Mouse (Mus musculus) embryonic facial prominence, embryonic 14.5 days (tissue): ENCODE measurements at regions not wholly inside any gene's neighbourhood (a gene's known extent, or its start where the extent isn't known, plus 50 kb on each side); places are given as distances from the start of the nearest gene placed in this dataset.

Experiments
- ATAC-seq: fragments of 200-750 bp; cut with Nextera tagmentation; 2 replicates; pipeline ENCODE4 v1.8.0; 2017; ENCODE audit warnings: low read depth, moderate number of reproducible peaks, moderate TSS enrichment
- DNase-seq: peaks from one replicate; pipeline ENCODE4 v3.0.0-alpha.2; 2015; ENCODE audit warnings: low spot score
- H3K27ac ChIP-seq: fragments of 300-500 bp; sonication (generic); replicated peaks from 2 replicates; pipeline ENCODE4 v1.5.1; 2014; ENCODE audit warnings: low read depth, mild to moderate bottlenecking, low read length, moderate library complexity
- H3K27me3 ChIP-seq: fragments of 300-500 bp; sonication (generic); replicated peaks from 2 replicates; pipeline ENCODE4 v1.6.1; 2014; ENCODE audit warnings: low read length; ENCODE audit not compliant: control insufficient read depth, insufficient read depth
- H3K36me3 ChIP-seq: fragments of 300-500 bp; sonication (generic); 2 replicates; pipeline ENCODE4 v1.6.1; 2014; ENCODE audit warnings: low read length, mixed read lengths; ENCODE audit not compliant: control insufficient read depth, insufficient read depth
- H3K4me1 ChIP-seq: fragments of 300-500 bp; sonication (generic); 2 replicates; pipeline ENCODE4 v1.6.1; 2014; ENCODE audit warnings: antibody characterized with exemption, low read length; ENCODE audit not compliant: control insufficient read depth, insufficient read depth
- H3K4me2 ChIP-seq: fragments of 300-500 bp; sonication (generic); 2 replicates; pipeline ENCODE4 v1.6.1; 2014; ENCODE audit warnings: low read depth, mild to moderate bottlenecking, low read length, moderate library complexity, mixed read lengths
- H3K4me3 ChIP-seq: fragments of 300-500 bp; sonication (generic); 2 replicates; pipeline ENCODE4 v1.5.1; 2014; ENCODE audit warnings: low read depth, mild to moderate bottlenecking, low read length
- H3K9ac ChIP-seq: fragments of 300-500 bp; sonication (generic); 2 replicates; pipeline ENCODE4 v1.6.1; 2014; ENCODE audit warnings: low read depth, mild to moderate bottlenecking, low read length, moderate library complexity, mixed read lengths
- H3K9me3 ChIP-seq: fragments of 300-500 bp; sonication (generic); 2 replicates; pipeline ENCODE4 v1.6.1; 2016; ENCODE audit warnings: low read length; ENCODE audit not compliant: control insufficient read depth
- WGBS: fragments of 180-500 bp; shearing (Covaris S2); extraction: QIAGEN DNeasy Blood & Tissue Kit; methylation state at CpG from one replicate; pipeline ENCODE4 v1.1.7; 2014; 5-methylcytosine and 5-hydroxymethylcytosine counted together

DNA sequence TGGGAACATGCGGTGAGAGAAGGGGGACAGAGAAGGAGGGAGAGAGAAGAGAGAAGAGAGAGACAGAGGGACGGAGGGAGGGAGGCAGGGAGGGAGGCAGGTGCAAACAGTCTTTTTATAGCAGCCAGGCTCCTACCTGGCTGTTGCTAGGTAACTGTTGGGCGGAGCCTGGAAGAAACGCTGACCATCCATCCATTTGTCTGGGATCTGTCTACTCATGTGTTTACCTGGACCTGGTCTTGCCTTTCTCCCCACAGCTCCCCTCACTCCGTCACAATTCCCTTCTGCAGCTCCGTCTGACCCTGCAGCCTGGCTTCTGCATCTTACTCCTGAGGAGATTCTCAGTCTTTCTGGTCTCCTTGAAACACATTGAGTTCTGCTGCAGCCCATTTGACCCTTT lies 144.5 kb downstream of the Ddx11 start:
- H3K4me3 ChIP-seq = no peak overlapping the region
- no peaks in the 10 kb centered on the region for H3K9me3 ChIP-seq
- DNase-seq = no peak
- H3K4me1 ChIP-seq = no peaks in the 10 kb centered on the region
- no peak overlapping the region for H3K9ac ChIP-seq
- no peaks in the 10 kb centered on the region for H3K27me3 ChIP-seq
- H3K4me2 ChIP-seq = no peak overlapping the region
- no peaks in the 10 kb centered on the region for H3K36me3 ChIP-seq
- no peak overlapping the region for H3K27ac ChIP-seq
- no peak for ATAC-seq
- WGBS = 43% methylated on average over 6 of the region's 6 CpGs

DNA sequence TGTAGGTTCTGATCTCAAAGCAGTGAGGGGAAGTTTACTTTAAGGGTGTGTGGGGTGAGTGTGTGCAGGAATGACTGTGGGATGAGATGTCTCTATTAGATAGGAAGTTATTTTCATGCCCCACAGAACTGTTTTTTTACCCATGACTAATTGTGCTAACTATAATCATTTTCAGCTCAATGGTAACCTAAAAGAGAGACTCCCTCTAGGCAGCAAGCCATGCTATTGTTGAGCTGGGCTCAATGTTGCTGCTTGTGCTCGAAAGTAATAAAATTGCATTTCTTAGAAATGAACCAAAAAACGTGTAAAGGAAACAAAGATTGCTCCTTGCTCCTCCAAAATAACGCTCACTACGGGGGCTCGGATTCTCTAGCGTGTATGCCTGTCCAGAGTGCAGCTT lies 146.2 kb downstream of the Ddx11 start:
- Histone ChIP-seq H3K36me3 (no peaks in the 10 kb centered on the region), H3K4me1 (no peaks in the 10 kb centered on the region), H3K9me3 (no peaks in the 10 kb centered on the region), H3K27ac (no peak overlapping the region), H3K4me2 (no peak overlapping the region), H3K9ac (no peak overlapping the region), H3K27me3 (no peaks in the 10 kb centered on the region), H3K4me3 (no peak overlapping the region)
- DNase-seq = no peak
- no peak for ATAC-seq
- 61% methylated on average over 6 of the region's 6 CpGs for WGBS

DNA sequence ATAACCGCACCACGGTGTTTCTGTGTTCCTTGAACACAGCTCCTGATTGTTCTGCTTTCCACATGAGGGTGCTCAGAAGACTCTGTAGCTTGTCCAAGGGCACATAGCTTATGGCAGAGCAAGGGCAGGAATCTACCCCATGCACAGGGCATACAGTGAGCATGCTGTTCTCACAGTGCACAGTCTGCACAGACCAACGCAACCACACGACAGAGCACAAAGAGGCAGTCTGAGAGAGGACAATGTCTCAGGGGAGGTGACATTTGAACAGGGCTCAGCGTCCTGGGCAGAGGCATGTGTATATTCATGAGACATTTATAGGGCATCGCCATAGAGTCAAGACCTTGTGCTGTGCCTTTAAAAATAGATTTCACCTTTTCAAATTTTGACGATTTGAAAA lies 148.6 kb downstream of the Ddx11 start:
- no peaks in the 10 kb centered on the region for H3K9me3 ChIP-seq
- 82% methylated on average over 7 of the region's 7 CpGs for WGBS

DNA sequence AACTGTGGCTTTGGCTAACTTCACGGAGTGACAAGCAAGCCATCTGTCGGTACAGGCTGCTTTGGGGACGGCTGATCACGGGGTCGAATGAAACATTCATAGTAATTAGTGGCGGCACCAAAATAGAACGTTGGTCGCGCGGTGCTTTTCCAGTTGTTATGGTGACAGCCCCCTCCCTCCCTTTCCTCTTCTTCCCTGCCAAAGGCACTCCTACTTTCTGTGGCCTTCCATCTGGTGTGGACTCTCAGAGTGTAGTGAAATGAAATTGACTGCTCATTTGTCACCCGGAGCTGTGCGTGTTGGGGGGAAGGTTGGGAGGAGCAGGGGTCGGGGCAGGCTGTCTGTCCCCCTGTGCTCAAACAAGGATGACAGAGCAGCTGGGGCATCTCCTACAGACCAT lies 153.5 kb downstream of the Ddx11 start:
- WGBS = 35% methylated on average over 13 of the region's 13 CpGs
- Histone ChIP-seq H3K27ac (0 out of 2 replicates have a peak overlapping the region, but pooled peaks have one; percentile 21), H3K27me3 (no peaks in the 10 kb centered on the region), H3K36me3 (no peaks in the 10 kb centered on the region), H3K9me3 (no peaks in the 10 kb centered on the region), H3K4me2 (0 out of 2 replicates have a peak overlapping the region, but pooled peaks have one; percentile 0), H3K9ac (no peak overlapping the region), H3K4me1 (peaks cover 7% of the 10 kb centered on the region; the same call in 1 of the 2 replicates), H3K4me3 (no peak overlapping the region)
- DNase-seq (peak; percentile 86), ATAC-seq (peak; percentile 85)

More for the DNA sequence above, 148.6 kb downstream of the Ddx11 start:
- Histone ChIP-seq H3K36me3 (no peaks in the 10 kb centered on the region), H3K4me1 (peaks cover 2% of the 10 kb centered on the region; the same call in 1 of the 2 replicates), H3K4me2 (no peak overlapping the region), H3K27ac (no peak overlapping the region), H3K9ac (no peak overlapping the region), H3K27me3 (no peaks in the 10 kb centered on the region), H3K4me3 (no peak overlapping the region)
- ATAC-seq (no peak), DNase-seq (no peak)

DNA sequence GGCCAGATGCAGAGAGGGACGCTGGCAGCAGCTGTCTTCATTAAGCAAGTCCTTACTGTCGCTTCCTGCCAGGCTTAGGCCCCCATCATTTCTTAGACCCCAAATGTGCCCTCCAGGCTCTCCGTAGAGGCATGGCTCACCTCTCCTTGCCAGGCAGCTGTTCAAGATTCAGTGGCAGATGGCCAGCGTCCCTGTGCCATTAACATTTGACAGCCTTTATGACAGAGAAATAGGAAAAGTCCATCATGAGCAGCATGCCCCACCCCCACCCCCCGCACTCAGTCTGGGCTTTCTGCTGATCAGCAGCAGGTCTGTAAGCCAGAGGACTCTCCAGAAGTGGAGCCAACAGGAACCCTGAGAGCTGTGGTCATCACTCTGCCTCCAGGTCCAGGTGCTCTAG lies 154.7 kb downstream of the Ddx11 start:
- H3K27ac ChIP-seq = no peak overlapping the region
- ATAC-seq = no peak
- peak; percentile 36 for DNase-seq
- no peak overlapping the region for H3K9ac ChIP-seq
- no peaks in the 10 kb centered on the region for H3K27me3 ChIP-seq
- H3K36me3 ChIP-seq = no peaks in the 10 kb centered on the region
- H3K4me3 ChIP-seq = no peak overlapping the region
- 76% methylated on average over 5 of the region's 5 CpGs for WGBS
- peaks cover 7% of the 10 kb centered on the region; the same call in 1 of the 2 replicates for H3K4me1 ChIP-seq
- no peak overlapping the region for H3K4me2 ChIP-seq
- no peaks in the 10 kb centered on the region for H3K9me3 ChIP-seq

DNA sequence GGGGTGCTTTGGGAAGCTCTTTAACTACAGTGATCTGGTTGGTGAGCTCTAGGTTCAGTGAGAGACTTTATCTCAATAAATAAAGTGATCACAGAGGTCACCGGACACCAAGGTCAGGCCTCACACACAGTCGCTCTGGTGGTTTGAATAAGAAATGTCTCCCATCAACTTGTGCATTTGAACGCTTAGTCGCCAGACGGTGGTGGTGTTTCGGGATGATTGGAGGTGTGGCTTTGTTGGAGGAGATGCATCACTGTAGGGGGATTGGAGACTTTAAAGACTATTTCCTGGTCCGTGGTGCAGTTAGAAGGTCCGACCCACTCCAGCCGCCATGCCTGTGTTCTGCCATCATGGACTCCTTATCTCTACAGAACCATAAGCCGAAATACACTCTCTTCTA lies 162.0 kb downstream of the Ddx11 start:
- Histone ChIP-seq H3K4me1 (no peaks in the 10 kb centered on the region), H3K27me3 (no peaks in the 10 kb centered on the region), H3K36me3 (no peaks in the 10 kb centered on the region), H3K9ac (no peak overlapping the region), H3K4me2 (no peak overlapping the region), H3K4me3 (no peak overlapping the region), H3K27ac (no peak overlapping the region), H3K9me3 (no peaks in the 10 kb centered on the region)
- no peak for DNase-seq
- ATAC-seq = no peak
- 90% methylated on average over 10 of the region's 10 CpGs for WGBS
